Mouse (Mus musculus) CD4-positive, CD25-positive, alpha-beta regulatory T cell, adult 4 months (primary cell): Measurements from ENCODE around the gene Olfr93. TPM values are rescaled to one million over a fixed set of nuclear protein-coding genes. Genes with fewer than 3 reads are reported as not detected.
"Not testable (repeated sequence)": the region's sequence is repeated elsewhere in the genome, so short reads cannot be mapped to it uniquely, and the experiment has no call there.

Source experiments
- ATAC-seq: one replicate; pipeline ENCODE4 v1.8.0; 2017
- polyA plus RNA-seq, 2 experiments: library from polyadenylated mRNA; unstranded; fragments of 100-300 nt; shearing (Covaris generic); gene quantifications; one replicate each; pipeline ENCODE4 v1.2.1; 2017

The Olfr93 gene
- polyA plus RNA-seq = not detected

DNA sequence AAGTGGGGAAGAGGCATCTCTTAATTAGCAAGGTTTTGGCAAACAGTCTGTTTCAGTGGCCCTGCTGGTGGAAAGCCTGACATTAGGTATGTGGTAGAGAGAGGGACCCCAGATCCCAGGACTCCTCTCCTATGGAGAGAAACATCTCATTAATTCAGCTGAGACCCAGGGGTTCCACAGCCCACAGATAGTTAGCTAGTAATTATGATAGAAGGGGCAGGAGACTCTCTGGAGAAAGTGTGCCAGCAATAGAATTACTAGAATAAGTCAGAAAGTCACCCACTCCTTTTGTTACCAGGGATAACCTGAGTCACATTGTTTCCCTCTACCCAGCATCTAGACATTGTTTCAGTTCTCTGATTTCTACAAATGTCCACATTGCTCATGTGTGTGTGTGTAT is at the start of gene Olfr93:
Gene Olfr93, minus strand, starts transcription at position 101 of the 400 bp plus-strand sequence.
- no peak for ATAC-seq

DNA sequence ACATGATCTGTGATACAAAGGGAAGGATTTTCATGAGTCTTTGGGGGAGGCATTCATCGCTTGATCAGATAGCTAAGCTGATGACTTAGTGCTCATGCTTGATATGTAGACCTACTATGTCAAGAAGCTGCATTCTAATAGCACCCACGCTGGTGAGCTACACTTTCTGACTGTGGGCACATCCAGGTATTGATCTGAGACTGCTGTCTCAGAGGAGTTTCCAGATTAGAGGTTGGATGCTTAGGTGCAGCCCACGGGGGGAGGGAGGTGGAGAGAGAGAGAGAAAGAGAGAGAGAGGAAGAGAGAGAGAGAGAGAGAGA is 42.6 kb upstream of the Olfr93 start:
- no peak for ATAC-seq

DNA sequence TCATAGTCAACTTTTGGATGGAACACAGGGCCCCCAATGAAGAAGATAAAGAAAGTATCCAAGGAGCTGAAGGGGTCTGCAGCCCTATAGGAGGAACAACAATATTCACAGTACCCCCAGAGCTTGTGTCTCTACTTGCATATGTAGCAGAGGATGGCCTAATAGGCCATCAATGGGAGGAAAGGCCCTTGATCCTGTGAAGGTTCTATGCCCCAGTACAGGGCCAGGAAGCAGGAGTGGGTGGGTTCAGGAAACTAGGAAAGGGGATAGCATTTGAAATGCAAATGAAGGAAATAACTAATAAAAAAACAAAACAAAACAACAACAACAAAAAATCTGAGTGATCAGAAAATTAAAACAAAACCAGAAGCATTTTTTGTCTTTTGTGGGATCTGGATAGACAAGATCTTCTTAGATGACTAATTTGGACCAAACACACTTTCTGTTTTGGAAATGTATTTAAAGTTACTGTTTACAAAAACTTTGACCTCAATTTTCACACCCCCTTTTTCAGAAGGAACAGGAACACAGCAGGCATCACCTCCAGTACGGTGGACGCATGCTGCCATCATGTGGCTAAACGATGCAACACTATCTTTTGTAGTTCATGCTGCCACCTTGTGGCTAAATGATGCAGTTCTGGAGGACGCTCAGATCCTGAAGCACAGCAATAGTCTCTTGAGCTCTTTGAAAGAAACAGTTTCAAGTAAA is 42.1 kb upstream of the Olfr93 start:
- ATAC-seq = peak; percentile 93

DNA sequence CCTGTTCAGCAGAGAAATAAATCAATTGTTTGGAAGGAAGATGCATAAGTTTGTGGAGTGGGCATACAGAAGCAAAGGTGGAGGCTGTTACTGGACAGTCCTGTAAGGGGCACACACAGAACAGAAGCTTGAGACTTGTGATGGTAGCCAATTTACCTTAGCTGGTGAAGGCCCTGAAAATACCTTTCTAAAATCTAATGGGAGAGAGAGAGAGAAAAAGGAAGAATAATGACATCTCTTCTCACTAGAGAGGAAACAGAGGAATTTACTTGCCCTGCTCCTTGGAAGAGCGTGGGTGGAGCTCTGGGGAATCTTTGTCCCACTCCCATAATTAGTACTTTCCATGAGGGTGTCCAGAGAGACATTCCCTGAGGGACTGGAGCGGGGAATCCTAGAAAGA is 39.6 kb upstream of the Olfr93 start, which contains the start of gene Olfr94:
Gene Olfr94, minus strand, starts transcription at position 101 of the 400 bp plus-strand sequence.
- no peak for ATAC-seq

DNA sequence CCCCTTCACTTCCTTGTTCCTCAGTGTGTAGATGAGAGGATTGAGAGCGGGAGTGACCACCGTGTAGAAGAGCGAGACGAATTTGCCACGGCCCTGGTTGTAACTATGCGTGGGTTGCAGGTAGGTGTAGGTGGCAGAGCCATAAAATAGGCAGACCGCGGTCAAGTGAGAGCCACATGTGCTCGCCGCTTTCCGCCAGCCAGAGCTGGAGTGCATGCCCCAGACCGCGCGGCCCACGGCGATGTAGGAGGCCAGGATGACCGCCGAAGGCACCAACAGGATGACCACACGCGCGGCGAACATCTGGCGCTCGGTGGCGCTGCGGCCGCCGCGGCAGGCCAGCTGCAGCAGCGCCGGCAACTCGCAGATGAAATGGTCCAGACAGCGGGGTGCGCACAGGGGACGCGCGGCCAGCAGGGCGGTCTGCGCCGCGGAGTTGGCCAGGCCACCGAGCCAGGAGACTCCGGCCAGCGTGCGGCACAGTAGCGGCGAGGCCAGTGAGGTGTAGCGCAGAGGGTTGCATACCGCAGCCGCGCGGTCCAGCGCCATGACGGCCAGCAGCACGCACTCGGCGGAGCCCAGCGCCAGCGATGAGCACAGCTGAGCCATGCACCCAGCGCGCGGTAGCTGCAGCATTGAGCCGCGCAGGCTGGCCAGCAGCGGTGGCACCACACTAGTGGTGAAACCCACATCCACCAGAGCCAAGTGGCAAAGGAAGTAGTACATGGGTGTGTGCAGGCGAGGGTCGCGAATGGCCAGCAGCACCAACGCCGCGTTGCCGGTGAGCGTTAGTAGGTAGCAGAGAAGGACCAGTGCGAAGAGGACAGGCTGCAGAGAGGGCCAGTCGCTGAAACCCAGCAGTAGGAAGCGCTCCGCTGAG is 35.8 kb upstream of the Olfr93 start:
- ATAC-seq = no peak

DNA sequence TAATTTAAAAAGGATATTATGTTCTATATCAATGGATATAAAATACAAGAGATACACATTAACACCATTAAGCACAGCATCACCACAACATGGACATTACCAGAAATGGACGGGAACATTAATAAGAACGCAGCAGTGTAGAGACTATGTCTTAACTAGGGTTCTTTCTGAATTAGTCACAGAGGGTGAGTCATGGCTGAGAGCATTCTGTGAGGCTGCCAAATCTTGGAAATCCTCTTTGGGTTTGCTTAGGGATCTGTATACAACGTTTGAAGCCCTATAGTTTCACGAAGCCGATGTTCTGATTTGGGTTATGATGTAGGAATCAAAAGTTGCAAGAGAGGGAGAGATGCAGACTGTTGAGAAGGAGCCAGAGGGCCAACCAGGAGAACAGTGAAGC is 33.5 kb upstream of the Olfr93 start:
- no peak for ATAC-seq

DNA sequence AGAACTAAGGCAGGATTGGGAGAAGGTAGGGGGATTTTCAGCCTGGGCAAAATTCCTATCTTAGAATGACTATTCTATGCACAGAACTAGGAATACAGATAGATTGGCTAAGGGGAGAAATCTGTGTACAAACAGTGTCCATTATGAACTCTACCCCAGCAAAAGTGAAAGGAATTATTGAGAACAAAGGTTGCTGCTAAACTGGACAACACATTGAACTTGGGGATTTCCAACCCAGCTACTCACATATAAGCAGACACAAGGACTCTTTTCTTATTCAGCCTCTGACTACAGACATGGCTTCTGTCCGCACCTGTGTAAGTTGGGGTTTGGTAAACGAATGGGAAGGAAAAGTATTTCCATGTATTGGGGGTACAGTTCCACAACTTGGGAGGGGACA is 32.4 kb upstream of the Olfr93 start, which contains the start of gene Ubd:
Gene Ubd, plus strand, starts transcription at position 237 of the 400 bp plus-strand sequence.
- no peak for ATAC-seq

DNA sequence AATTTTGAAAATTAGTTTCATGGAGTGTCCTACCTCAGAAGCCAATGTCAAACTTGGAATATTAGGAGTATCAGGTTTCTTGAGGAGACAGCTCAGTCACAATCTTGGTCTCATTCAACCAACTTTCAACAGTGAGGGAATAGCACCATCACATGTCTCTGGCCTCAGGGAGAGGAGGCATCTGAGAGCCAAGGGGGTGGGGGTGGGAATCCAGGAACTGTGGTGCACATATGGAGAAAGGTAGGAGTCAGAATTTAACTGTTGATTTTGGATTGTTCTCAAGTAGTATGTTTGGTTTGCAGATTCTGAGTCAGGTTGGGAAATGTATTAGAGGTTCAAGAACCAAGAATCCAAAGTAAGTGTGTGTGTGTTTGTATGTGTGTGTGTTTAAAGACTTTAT is 31.7 kb upstream of the Olfr93 start:
- ATAC-seq = no peak

DNA sequence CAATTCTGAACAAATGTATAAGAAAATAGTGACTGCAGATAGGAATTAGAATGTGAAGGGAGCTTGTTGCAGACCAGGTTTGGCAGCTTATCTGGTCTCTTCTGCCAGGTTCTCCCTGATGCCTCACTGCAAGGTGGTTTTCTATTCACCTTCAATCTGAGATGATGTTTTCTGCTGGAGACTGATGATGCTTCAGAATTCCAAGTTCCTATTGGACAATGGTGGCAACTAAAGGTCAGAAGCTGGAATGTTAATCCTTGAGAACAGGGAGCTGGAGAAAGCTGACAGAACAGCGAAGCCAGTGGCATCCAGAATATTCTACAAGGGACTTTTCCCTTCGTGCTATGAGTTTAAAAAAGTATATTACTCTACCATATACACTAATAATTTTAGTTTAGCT is 29.4 kb upstream of the Olfr93 start:
- ATAC-seq = no peak

DNA sequence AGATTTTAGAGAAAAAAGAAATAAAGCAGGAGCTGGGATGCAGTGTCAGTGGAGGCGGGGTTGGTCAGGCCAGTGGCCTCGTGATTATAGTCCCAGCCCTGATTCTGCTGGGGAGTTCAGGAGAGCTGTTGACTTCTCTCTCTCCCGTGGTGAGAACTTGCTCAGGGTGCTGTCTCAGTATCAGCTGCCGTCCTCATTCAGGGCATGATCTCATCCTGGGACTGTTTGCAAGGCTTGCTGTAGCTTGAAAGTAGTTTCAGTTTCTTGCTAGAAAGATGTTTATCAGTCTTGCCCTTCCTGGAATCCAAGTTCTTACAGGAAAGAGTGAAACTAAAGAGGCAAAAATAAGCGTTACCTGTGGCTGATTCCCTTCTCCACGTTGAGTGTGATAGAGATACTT is 24.2 kb upstream of the Olfr93 start:
- ATAC-seq = no peak

DNA sequence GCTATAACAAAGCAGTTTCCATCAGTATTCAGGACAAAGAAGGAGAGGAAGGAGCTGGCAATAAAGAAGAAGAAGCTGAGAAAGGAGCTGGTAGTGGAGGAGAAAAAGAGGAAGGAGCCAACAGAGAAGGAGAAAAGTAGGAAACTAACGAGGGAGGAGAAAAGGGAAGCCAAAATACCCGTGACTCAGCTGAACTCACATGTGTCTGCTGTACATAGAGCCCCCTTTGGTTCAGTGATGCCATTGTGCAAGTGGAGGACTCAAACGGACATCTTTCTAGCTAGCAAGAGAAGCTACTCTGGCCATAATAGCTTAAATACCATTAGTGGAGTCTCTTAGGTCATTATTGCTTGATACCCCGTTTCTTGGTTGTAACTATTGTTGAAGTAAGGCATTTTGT is 29.9 kb downstream of the Olfr93 start:
- ATAC-seq = not testable (repeated sequence)

DNA sequence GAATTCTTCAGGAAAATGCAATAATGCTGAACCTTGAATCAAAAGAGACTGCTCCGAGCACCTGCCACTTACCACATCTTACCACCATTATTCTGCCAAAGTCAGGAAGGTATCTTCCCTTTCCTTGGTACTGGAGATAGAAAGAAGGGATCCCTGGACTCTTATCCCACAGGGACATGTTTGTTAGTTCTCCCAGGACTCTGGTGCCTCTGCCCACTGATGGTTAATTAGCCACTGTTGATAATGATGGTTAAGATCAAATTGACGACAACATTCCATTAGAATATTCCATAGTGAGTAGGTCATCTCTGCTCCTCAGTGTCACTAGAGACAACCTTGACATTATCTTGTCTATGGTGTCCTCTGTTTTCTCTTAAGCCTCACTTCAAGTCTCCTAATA is 41.3 kb downstream of the Olfr93 start, which contains the start of gene Olfr92:
Gene Olfr92, minus strand, starts transcription at position 101 of the 400 bp plus-strand sequence.
- ATAC-seq = no peak

DNA sequence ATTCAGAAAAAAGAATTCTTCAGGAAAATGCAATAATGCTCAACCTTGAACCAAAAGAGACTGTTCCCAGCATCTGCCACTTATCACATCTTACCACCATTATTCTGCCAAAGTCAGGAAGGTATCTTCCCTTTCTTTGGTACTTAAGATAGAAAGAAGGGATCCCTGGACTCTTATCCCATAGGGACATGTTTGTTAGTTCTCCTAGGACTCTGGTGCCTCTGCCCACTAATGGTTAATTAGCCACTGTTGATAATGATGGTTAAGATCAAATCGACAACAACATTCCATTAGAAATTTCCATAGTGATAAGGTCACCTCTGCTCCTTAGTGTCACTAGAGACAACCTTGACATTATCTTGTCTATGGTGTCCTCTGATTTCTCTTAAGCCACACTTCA is 63.1 kb downstream of the Olfr93 start, which contains the start of gene Olfr91:
Gene Olfr91, minus strand, starts transcription at position 101 of the 400 bp plus-strand sequence.
- ATAC-seq = no peak

DNA sequence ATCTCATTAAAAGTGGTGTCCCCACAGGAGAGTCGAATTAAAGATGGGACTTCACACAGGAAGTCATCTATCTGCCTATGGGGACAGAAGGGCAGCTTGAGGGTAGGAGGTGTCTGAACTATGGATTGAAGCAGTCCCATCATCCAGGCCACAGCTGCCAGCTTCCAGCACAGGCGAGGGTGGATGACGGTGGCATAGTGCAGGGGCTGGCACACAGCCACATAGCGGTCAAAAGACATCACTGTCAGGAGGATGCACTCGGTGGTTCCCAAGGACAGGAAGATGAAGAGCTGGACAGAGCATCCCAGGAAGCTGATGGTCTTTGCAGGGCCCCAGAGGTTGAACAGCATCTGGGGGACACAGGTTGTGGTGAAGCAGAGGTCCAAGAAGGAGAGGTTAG is 68.0 kb downstream of the Olfr93 start:
- ATAC-seq = no peak

DNA sequence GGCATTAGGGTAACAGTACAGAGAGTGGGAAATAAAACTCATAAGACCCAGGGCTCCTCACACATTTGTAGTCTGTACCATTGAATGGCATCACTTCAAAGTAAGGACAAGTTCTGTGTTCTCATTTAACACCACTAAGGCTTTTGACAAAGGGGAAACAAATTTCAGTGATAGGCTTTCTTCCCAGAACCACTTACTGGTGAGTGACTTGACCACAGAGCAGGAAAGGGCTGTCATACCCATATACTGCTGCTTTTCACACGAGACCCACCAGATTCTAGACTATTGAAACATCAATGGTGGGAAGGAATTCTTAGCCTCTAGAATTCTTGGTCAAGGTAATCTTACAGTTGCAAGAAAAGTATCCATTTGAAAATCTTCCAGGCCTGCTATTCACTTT is 69.1 kb downstream of the Olfr93 start:
- no peak for ATAC-seq

Other genes starting within 250 kb of the Olfr93 start
- not detected for gene Rnf39, start 218.6 kb downstream of the Olfr93 start, polyA plus RNA-seq
- gene Ppp1r11, start 209.8 kb downstream of the Olfr93 start, polyA plus RNA-seq = 100 to 1,000 TPM; 196 to 201 TPM
- 10 to 100 TPM; 67.9 to 82.1 TPM for gene Znrd1, start 202.9 kb downstream of the Olfr93 start, polyA plus RNA-seq
- gene Znrd1as, start 202.9 kb downstream of the Olfr93 start, polyA plus RNA-seq = 1 to 10 TPM; 5.5 to 8.2 TPM
- gene 2410137M14Rik, start 180.3 kb downstream of the Olfr93 start, polyA plus RNA-seq = not detected
- not detected for gene H2-M5, start 172.0 kb downstream of the Olfr93 start, polyA plus RNA-seq
- gene Zfp57, start 160.3 kb downstream of the Olfr93 start, polyA plus RNA-seq = not detected
- gene Mog, start 138.1 kb downstream of the Olfr93 start, polyA plus RNA-seq = not detected
- 1 to 10 TPM; 4.7 to 8.6 TPM for gene Gabbr1, start 115.5 kb downstream of the Olfr93 start, polyA plus RNA-seq
- gene Olfr90, start 73.0 kb downstream of the Olfr93 start, polyA plus RNA-seq = under 1 TPM in 1 of 2 experiments, not detected in 1; 0.11 TPM
- gene Olfr91, start 63.2 kb downstream of the Olfr93 start, polyA plus RNA-seq = not detected
- gene Olfr92, start 41.4 kb downstream of the Olfr93 start, polyA plus RNA-seq = not detected
- gene Ubd, start 32.4 kb upstream of the Olfr93 start, polyA plus RNA-seq = under 1 TPM in 1 of 2 experiments, not detected in 1; 0.70 TPM
- gene Olfr94, start 39.5 kb upstream of the Olfr93 start, polyA plus RNA-seq = not detected
- gene Olfr95, start 51.6 kb upstream of the Olfr93 start, polyA plus RNA-seq = not detected
- gene Olfr96, start 58.7 kb upstream of the Olfr93 start, polyA plus RNA-seq = not detected
- not detected for gene Olfr97, start 75.8 kb upstream of the Olfr93 start, polyA plus RNA-seq
- not detected for gene Olfr98, start 102.3 kb upstream of the Olfr93 start, polyA plus RNA-seq
- 100 to 1,000 TPM; 131 to 144 TPM for gene H2-M3, start 108.7 kb upstream of the Olfr93 start, polyA plus RNA-seq
- gene Olfr99, start 122.0 kb upstream of the Olfr93 start, polyA plus RNA-seq = 1 to 10 TPM; 4.3 to 5.5 TPM
- under 1 TPM; 0.22 to 0.25 TPM for gene Olfr101, start 142.8 kb upstream of the Olfr93 start, polyA plus RNA-seq
- not detected for gene Olfr102, start 155.6 kb upstream of the Olfr93 start, polyA plus RNA-seq
- not detected for gene Olfr103, start 178.2 kb upstream of the Olfr93 start, polyA plus RNA-seq
- gene Olfr104-ps, start 198.1 kb upstream of the Olfr93 start, polyA plus RNA-seq = not detected
- not detected for gene Olfr105-ps, start 217.5 kb upstream of the Olfr93 start, polyA plus RNA-seq
- gene Olfr106-ps, start 228.9 kb upstream of the Olfr93 start, polyA plus RNA-seq = not detected
- under 1 TPM in 1 of 2 experiments, not detected in 1; 0.11 TPM for gene Olfr107, start 237.7 kb upstream of the Olfr93 start, polyA plus RNA-seq